Mouse (Mus musculus): ENCODE results near the gene Sppl3.
"Not testable (repeated sequence)": the region's sequence is repeated elsewhere in the genome, so short reads cannot be mapped to it uniquely, and the experiment has no call there.

Sppl3 gene

DNA sequence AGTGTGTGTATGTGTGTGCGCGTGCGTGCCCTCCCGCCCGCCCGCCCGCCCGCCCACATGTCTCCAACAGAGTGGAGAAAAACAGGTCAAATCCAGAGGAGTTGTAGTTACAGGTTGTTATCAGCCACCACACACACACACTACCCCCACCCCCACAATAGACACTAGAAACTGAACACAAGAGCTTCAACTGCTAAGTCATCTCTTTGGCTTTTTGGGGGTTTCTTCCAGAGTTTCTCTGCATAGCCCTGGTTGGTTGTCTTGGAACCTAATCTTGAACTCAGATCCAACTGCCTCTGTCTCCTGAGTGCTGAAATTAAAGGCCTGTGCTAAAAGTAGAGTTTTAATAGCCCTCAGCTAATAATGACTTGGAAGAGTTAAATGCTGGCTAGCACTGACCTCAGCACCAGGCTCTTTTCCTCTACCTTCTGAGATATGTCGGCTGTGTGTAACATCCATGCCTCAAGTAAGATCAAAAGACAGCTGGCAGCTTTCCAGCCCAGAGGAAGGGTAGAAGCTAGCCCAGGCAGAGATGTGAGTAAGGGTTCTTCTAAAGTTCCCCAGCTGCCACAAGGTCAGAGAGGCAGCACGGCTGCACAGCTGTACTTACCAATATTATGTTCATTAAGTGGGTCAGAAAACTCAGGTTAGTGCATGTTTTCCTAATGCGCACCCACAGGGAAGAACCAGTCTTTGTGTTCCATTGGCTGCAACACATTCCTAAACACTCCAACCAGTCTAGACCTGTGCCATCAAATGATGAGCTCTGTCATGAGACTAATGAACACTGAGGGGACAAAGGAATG is 60.4 kb downstream of the Sppl3 start:
- in situ Hi-C loops (cut with MboI; ENCODE audit: low sequenced_read_pairs): no loop called here

DNA sequence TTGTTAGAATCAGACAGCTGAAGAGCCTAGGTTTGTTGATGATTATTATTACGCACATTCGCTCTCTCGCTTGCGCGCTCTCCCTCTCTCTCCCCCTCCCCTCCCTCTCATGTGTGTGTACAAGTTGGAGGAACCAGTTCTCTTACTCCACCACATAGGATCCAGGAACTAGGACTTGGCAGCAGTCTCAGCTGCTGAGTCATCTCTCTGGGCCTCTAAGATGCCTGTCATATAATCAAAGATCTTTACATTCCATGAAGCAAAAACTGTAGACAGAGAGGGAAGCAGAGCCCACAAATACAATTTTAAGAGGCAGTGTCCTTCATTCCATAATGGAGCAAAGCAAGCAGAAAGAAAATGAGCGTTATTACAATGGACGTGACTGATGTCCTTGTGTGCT is 61.2 kb downstream of the Sppl3 start:
- in situ Hi-C loops (cut with MboI; ENCODE audit: low sequenced_read_pairs): no loop called here

DNA sequence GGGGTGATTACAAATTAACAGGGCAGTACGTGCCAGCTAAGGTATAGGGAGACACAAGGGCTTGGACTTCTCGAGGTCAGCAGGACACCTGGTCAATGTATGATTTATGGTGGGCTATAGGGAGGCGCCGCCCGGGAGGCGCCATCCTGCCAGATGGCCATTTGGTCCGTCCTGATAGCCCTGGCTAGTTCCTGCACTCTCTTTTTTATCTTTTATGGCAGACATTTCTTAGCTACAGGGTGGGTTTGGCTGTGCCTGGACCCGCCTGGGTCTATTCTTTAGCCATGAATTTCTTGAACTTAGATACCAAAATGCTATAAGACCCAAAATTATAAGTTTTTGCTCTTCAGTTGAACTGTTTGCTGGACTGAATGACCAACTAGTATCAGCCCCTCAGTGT is 62.4 kb downstream of the Sppl3 start:
- in situ Hi-C loops (cut with MboI; ENCODE audit: low sequenced_read_pairs): not testable (repeated sequence)

DNA sequence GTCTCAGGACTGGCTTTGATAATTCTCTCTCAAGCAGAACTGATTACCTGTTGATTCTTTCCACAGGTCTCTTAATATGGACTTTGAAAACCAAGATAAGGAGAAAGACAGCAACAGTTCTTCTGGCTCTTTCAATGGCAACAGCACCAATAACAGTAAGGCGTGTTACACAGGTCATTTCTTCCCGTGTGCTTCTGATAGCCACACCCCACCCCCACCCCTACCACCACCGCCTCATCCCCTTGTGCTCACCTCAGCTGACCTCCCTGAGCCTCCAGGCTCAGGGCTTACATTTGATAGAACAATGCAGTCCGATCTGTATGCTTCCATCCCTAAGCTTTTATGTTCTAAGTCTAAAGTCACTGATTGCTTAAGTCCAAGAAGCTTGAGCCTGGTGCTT is 63.8 kb downstream of the Sppl3 start:
- in situ Hi-C loops (cut with MboI; ENCODE audit: low sequenced_read_pairs): loop anchor here (5.0 kb wide), 1 partner anchor 97 kb away; no protein-coding TSS in a partner anchor

DNA sequence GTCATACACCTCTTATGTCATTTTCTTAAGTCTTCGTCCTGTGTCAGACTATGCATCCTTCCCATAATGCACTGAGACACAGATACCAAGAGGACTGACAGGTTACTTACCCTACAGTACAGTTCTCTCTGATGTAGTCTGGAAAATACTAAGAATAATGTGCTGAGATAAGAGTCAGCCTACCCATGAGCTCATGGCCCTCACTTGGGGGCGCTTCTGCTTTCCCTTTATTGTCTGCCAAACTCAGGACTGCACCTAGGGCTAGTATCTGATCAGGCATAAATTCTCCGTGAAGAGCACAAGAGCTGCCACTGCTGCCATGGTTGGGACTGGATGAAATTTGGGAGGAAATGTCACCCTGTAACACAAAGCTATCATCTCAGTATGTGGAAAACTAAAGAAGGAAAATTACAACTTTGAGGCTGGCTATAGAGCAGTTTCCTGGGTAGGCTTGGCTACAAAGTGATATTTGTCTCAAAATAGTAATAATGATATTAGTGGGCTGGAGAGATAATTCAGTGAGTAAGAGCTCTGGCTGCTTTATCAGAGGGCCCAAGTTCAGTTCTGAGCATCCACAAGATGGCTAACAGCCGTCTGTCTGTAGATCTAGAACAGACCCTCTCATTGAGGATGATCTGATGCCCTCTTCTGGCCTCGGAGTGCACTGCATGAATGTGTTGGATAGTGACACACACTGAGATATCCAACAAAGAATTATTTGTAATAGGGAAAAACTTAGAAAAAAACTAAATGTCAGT is 65.4 kb downstream of the Sppl3 start:
- in situ Hi-C loops (cut with MboI; ENCODE audit: low sequenced_read_pairs): loop anchor here (5.0 kb wide), 1 partner anchor 99 kb away; no protein-coding TSS in a partner anchor

DNA sequence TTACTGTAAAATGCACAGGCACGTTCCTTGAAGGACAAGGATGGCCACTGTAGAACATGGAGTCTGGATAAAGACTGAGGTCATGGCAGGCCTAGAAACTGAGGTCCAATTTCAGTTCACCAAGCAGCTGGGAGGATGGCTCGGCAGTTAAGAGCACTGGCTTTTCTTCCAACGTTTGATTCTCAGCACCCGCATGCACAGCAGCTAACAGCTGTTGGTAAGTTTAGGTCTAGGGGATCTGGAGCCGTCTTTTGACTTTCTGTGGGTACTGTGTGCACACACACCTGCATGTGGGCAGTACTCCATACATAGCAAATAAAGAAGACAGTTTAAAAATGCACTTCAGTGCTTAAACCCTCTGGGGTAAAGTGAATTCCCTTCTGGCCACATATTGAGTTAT is 70.7 kb downstream of the Sppl3 start:
- in situ Hi-C loops (cut with MboI; ENCODE audit: low sequenced_read_pairs): no loop called here

DNA sequence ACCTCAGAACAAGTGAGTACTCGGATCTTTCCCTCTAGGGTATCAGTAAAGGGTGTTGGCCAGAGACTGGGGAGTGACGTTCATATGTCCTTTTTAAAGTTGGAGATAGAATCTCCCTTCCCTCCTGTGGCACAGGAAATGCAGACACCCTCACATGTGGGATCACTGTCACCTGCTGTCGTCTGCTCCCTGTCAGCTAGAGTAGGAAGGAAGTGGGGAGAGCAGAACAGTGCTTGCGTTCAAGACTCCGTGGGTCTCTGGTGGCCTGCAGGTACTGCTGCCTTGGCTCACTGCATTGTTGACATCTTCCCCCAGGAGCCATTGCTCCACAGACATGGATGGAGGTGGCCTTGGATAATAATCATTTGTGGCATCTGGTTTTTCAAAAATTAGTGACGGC is 72.6 kb downstream of the Sppl3 start:
- in situ Hi-C loops (cut with MboI; ENCODE audit: low sequenced_read_pairs): no loop called here

DNA sequence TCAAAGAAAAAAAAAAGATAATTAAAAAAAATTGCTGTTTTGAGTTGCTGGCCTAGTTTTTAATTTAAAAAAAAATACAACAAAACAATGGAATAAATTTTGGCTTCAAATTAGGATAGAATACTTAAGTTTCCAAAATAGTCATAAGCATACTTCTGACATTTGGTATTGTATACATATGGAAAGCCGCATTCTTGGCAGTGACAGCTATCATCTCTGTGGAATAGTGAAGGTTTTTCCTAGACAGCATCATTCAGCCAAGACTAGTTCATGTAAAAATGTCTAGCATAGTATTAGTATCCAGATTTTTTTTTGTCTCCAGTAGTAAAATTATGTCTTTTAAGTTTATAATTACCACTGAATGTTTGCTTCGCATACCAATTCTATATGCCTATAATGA is 74.7 kb downstream of the Sppl3 start:
- in situ Hi-C loops (cut with MboI; ENCODE audit: low sequenced_read_pairs): no loop called here

DNA sequence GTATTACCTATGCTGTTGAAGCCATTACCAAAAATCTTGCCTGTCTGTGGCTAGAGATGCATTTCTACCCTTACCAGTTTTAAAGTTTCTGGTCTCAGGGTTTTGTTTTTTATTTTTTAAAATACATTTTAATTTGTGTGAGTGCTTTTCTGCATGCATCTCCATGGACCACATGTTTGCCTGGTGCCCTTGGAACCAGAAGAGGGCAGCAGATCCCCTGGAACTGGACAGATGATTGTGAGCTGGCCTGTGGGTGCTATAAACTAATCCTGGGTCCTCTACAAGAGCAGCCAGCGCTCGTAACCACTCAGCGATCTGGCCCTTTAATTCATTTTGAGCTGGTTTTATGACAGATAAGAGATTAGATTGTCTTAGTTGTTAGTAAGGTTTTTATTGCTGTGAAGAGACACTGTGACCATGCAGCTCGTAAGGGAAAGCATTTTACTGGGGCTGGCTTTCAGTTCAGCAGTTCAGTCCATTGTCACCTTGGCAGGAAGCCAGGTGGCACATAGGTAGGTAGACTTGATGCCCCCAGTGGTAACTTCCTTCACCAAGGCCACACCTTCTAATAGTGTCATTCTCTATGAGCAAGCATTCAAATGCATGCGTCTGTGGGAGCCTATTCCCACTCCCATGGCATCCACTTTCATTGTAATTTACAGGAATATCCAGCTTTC is 78.8 kb downstream of the Sppl3 start:
- in situ Hi-C loops (cut with MboI; ENCODE audit: low sequenced_read_pairs): no loop called here

DNA sequence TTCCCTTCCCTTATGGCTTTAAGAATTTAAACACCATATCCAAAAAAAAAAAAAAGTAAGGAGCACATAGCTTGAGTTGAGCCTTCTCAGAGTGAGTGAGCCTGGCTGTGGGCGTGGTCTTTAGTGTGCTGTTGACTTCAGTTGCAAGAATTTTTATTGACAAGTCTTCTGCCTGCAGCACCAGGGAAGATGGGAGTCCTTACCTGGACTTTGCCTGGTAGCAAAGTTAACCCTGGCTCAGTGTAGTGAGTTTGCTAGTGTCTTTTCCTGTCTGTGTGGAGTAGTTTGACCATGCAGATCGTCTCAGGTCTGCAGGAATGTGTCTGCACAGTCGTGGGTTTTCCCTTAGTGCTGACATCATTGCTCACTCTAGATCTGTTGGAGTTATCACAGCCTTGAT is 80.1 kb downstream of the Sppl3 start:
- in situ Hi-C loops (cut with MboI; ENCODE audit: low sequenced_read_pairs): no loop called here

DNA sequence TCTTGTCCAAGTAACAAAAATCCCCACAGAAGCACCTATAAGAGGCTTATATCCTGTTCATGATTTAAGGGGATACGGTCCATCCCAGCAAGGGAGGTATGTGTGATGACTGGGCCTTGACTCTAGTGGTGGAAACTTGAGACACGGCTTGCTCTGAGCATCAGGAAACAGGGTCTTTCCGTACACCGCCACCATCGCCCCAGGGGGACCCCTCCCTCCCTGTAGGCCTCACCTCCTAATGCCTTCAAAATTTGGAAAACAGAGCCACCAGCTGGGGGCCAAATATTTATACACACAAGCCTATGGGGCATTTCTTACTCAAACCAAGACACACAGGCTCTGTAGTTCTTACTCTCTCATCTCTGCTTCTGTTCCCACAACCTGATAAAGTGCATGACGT is 80.8 kb downstream of the Sppl3 start:
- in situ Hi-C loops (cut with MboI; ENCODE audit: low sequenced_read_pairs): no loop called here

DNA sequence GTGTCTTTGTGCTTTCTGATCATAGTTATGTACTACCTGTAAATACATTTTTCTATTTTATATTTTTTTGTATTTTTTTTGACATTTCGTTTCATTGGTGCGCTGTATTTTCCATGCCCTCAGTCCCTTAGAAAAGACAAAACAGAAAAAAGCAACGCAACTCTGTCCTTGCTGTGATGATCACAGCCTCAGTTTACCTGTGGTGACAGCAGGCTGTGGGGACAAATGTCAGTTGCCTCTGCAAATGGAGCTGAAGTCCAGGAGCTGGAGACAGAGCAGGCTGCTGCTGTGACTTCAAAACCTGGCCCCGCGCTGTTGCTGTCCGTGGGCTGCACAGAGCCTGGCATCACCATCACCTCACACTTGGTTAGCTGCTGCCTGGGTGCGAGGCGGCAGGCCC is 87.3 kb downstream of the Sppl3 start, which contains the start of gene Gm10401:
TSS of gene Gm10401 (minus strand) at position 101 of the 400 bp plus-strand sequence.
- in situ Hi-C loops (cut with MboI; ENCODE audit: low sequenced_read_pairs): no loop called here

DNA sequence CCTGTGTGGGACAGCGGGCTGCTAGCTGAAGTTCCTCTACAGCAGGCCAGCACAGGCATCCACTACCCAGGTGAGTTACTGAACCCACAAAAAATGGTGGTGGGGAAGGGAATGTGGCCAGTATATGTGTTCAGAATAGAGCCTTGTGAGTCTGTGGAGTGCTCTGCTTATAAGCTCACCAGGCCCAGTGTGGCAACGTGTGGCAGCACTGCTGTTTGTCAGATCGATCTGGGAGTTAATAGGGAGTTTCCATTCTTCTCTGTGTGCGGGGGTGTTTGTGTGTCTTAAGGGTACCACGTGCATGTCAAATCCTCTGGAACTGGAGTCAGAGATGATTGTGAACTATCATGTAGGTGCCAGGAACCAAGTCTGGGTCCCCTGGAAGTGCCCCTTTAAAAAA is 88.6 kb downstream of the Sppl3 start:
- in situ Hi-C loops (cut with MboI; ENCODE audit: low sequenced_read_pairs): no loop called here

DNA sequence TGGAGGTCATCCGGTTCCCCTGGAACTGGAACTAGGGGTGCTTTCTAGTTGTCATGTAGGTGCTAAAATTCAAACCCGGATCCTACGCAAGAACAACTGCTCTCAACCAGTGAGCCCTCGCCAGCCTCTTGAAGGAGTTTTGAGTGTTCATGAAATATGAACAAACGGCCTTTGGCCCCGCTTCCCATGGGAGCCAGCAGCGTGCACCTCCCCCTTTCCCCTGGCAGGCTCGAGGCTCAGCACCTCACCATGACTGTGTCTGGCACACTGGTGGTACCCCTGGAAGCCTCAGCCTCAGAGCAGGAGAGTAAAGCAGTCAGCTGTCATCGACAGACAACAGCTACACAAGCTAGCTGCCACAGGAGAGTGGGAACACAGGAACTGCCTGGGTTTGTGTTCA is 89.1 kb downstream of the Sppl3 start:
- in situ Hi-C loops (cut with MboI; ENCODE audit: low sequenced_read_pairs): no loop called here

DNA sequence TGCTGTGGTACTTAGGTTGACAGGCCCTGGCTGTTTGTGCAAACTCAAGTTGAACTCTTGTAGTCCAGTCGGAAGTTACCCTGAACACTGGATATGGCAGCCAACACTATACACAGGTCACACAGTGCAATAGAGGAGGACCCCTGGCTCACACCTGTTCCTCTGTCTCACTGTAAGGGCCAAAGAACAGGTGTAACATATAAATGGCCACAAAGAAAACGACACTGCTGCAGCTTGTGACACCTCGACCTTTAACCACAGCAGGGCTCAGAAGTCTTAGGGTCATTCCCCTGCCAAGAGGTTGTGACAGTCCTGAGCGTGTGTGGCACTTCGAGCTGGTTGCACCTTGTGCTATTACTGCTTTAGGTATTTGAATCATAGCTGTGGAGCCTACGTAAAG is 89.5 kb downstream of the Sppl3 start:
- in situ Hi-C loops (cut with MboI; ENCODE audit: low sequenced_read_pairs): no loop called here

DNA sequence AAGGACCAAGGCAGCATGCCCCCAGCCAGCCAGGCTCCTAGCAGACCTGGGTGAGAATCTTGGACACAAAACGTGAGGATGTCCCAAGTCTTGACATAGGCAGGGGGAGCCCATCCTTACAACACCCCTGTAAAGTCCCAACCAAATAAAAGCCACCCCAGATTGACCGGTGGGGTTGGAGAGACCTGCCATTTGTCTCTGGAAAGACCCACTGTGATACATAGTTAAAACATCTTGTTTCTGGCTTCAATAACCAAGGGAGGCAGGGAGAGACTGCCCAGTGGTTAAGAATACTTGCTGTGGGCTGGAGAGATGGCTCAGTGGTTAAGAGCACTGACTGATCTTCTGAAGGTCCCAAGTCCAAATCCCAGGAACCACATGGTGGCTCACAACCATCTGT is 91.3 kb downstream of the Sppl3 start:
- in situ Hi-C loops (cut with MboI; ENCODE audit: low sequenced_read_pairs): no loop called here

DNA sequence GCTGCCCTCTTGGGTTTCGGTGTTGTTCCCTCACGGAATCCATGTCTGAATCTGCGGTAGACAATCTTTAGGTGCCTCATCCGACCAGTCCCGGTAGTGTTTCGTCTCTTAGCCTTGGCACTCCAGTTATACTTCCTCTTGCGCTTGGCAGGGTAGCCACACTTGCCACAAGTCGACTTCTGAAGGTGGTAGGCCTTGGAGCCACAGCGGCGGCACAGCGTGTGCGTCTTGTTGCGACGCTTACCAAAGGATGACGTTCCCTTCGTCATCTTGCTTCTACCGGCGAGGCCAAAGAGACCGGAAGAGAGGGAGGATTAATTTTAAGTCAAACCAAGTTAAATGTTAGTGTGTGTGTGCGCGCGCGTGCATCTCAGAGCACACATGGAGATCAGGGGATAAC is 92.3 kb downstream of the Sppl3 start:
- in situ Hi-C loops (cut with MboI; ENCODE audit: low sequenced_read_pairs): not testable (repeated sequence)

DNA sequence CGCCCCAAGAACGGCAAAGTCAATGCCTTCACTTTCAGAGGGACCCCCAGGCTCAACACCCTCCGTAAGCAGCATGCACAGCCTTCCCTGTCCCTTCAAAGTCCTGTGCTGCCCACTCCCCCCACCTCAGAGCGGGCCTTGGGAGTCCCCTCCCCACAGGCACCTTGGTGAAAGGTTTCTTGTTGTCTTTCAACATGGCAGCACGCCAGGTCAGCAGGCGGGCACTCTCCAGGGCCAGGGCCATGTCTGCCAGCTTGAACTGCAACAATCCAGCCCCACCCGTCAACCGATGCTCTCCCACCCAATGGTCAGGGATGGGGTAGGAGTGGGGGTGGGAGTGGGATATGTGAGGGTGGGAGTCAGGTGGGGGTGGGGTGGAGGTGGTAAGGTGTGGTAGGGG is 100.2 kb downstream of the Sppl3 start:
- in situ Hi-C loops (cut with MboI; ENCODE audit: low sequenced_read_pairs): no loop called here

DNA sequence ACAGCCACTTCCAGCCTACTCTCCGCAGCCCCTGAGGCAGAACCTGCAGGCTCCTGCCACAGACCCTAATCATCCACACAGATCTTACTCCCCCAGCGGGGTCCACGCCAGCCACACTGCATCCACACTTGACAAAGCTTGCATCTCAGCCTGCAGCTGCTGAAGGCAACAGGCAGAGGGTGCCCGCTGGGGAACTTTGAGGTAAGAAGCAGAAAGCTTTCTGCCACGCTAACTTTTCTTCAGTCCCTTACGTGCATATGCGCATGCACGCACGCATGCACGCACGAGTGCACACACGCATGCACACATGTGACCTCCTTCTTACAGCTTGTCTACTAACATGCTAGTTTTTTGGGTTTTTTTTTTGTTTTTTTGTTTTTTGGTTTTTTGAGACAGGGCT is 102.3 kb downstream of the Sppl3 start:
- in situ Hi-C loops (cut with MboI; ENCODE audit: low sequenced_read_pairs): no loop called here

DNA sequence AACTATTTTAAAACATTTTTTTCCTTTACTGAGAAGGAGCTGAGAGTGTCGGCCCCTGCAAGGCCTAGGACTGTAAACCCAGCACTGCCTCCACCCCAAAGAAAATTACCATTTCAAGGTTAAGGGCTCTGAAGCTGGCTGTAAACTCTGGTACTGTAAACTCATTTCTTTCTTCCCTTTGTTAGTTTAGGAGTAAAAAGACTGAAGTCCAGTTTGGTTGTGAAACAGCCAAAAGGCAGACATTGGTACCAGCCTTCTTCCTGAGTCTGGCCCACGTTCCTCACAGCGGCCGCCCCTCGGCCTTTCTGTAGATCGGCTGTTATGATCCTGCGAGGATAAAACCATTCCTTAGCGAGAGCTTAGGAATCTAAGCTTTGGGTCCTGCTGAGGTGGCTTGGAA is 103.6 kb downstream of the Sppl3 start:
- in situ Hi-C loops (cut with MboI; ENCODE audit: low sequenced_read_pairs): no loop called here

DNA sequence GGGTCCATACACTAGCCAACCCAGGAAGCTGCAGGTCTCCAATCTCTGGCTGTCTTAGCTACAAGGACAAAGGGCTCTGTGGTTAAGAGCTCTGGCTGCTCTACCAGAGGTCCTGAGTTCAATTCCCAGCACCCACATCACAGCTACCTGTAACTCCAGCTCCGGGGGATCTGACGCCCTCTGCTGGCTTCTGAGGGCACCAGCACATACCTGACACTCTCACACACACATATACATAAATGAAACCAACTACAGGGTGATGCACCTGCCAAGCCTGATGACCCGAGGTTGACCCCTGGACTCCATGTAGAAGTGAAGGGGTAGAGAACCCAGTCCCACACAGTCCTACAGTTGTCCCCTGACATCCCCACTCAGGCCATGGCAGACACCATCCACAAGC is 105.5 kb downstream of the Sppl3 start:
- in situ Hi-C loops (cut with MboI; ENCODE audit: low sequenced_read_pairs): no loop called here

DNA sequence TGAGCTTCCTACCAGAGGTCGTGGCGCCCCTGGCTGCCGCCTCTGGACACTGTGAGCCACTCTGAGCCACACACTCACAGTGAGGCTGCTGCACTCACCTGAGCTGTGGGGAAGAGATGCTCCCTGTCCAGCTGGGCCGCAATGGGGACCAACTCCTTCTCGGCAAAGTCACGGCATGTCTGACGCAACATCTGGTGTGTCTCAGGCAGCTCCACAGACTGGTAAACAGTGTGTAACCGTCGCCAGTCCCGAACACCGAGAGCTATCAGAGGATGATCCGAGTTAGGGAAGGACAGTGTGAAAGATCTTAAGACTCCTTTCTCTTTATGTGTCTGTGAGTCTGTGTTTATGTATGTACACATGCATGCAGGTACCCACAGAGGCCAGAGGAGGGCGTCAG is 106.5 kb downstream of the Sppl3 start:
- in situ Hi-C loops (cut with MboI; ENCODE audit: low sequenced_read_pairs): no loop called here
